ENCODE assay signal across 15 mouse cellular contexts in genomic region chrX:87655644-87656043, GRCm38 (mm10).
A peak's percentile ranks its signal among the peaks of the same experiment; 100 is the strongest.
DNase-seq lines count a peak whose midpoint lies in the region; ATAC-seq and TF ChIP-seq lines count a peak whose summit lies in the region.
"Had no signal": no experiment of that assay in that cellular context is flagged by ENCODE, and none has a peak within 500 bp of the region (broad histone marks: within the 10 kb centered on the region; RNA-seq: fewer than 3 reads in every experiment).

No protein-coding gene starts in this region.

- no peaks in the 10 kb centered on the region for H3K27me3 ChIP-seq in hindbrain, postnatal 0 days (ENCODE audit: insufficient read depth, low read length)
- no peaks in the 10 kb centered on the region for H3K27me3 ChIP-seq in hindbrain, embryonic 12.5 days
- no peaks in the 10 kb centered on the region for H3K27me3 ChIP-seq in lung, embryonic 14.5 days (ENCODE audit: insufficient read depth, low read length)
- H3K27me3 ChIP-seq in Patski: peaks cover 75% of the 10 kb centered on the region
- no peaks in the 10 kb centered on the region for H3K27me3 ChIP-seq in embryonic facial prominence, embryonic 14.5 days (replicated peaks; ENCODE audit: control insufficient read depth, insufficient read depth, low read length)
- H3K27me3 ChIP-seq: neural tube, embryonic 13.5 days; stomach, embryonic 15.5 days had no signal

- in situ Hi-C loops in Patski (cut with MboI; ENCODE audit: low pct_unique_long_range_greater_than_20kb): no loop called here

- CTCF ChIA-PET in Patski (lab: Charles Lee): interaction anchor here (0.9 kb wide), 1 partner anchor 16 kb away, joined by 3 read pairs; no protein-coding TSS in a partner anchor

- H3K27ac ChIP-seq in hindbrain, postnatal 0 days: no peak overlapping the region
- no peak overlapping the region for H3K27ac ChIP-seq in hindbrain, embryonic 12.5 days
- H3K27ac ChIP-seq in lung, embryonic 14.5 days (ENCODE audit: low read depth): no peak overlapping the region
- H3K27ac ChIP-seq in embryonic facial prominence, embryonic 14.5 days (replicated peaks; ENCODE audit: low read depth, low read length): no peak overlapping the region
- H3K27ac ChIP-seq: liver, embryonic 14.5 days; neural tube, embryonic 13.5 days; stomach, embryonic 15.5 days had no signal

- no peak overlapping the region for H3K4me3 ChIP-seq in hindbrain, postnatal 0 days (ENCODE audit: low read length)
- H3K4me3 ChIP-seq in hindbrain, embryonic 12.5 days: no peak overlapping the region
- no peak overlapping the region for H3K4me3 ChIP-seq in lung, embryonic 14.5 days (ENCODE audit: low read depth, low read length)
- no peak overlapping the region for H3K4me3 ChIP-seq in embryonic facial prominence, embryonic 14.5 days (ENCODE audit: low read depth, low read length)
- H3K4me3 ChIP-seq: neural tube, embryonic 13.5 days; stomach, embryonic 15.5 days had no signal

- H3K36me3 ChIP-seq in hindbrain, postnatal 0 days (ENCODE audit: insufficient read depth, low read length): no peaks in the 10 kb centered on the region
- H3K36me3 ChIP-seq in hindbrain, embryonic 12.5 days: no peaks in the 10 kb centered on the region
- no peaks in the 10 kb centered on the region for H3K36me3 ChIP-seq in lung, embryonic 14.5 days (ENCODE audit: insufficient read depth)
- no peaks in the 10 kb centered on the region for H3K36me3 ChIP-seq in embryonic facial prominence, embryonic 14.5 days (ENCODE audit: control insufficient read depth, insufficient read depth, low read length)
- H3K36me3 ChIP-seq: neural tube, embryonic 13.5 days; stomach, embryonic 15.5 days had no signal

- H3K4me1 ChIP-seq in hindbrain, postnatal 0 days (ENCODE audit: insufficient read depth, low read length): no peaks in the 10 kb centered on the region
- H3K4me1 ChIP-seq in hindbrain, embryonic 12.5 days: no peaks in the 10 kb centered on the region
- H3K4me1 ChIP-seq in lung, embryonic 14.5 days (ENCODE audit: insufficient read depth): no peaks in the 10 kb centered on the region
- H3K4me1 ChIP-seq in embryonic facial prominence, embryonic 14.5 days (ENCODE audit: control insufficient read depth, insufficient read depth, low read length): no peaks in the 10 kb centered on the region
- H3K4me1 ChIP-seq: neural tube, embryonic 13.5 days; stomach, embryonic 15.5 days had no signal

- WGBS in hindbrain, postnatal 0 days: 30% methylated on average over 2 of the region's 2 CpGs
- 39% methylated on average over 2 of the region's 2 CpGs for WGBS in hindbrain, embryonic 12.5 days
- 27% methylated on average over 2 of the region's 2 CpGs for WGBS in lung, embryonic 14.5 days
- 31% methylated on average over 2 of the region's 2 CpGs for WGBS in embryonic facial prominence, embryonic 14.5 days

- no peaks in the 10 kb centered on the region for H3K9me3 ChIP-seq in hindbrain, postnatal 0 days (ENCODE audit: low read length)
- H3K9me3 ChIP-seq in hindbrain, embryonic 12.5 days (replicated peaks): no peaks in the 10 kb centered on the region
- H3K9me3 ChIP-seq in lung, embryonic 14.5 days (ENCODE audit: low read depth, low read length): no peaks in the 10 kb centered on the region
- no peaks in the 10 kb centered on the region for H3K9me3 ChIP-seq in embryonic facial prominence, embryonic 14.5 days (ENCODE audit: control insufficient read depth, low read length)
- H3K9me3 ChIP-seq: neural tube, embryonic 13.5 days; stomach, embryonic 15.5 days had no signal

- no peak for ATAC-seq in hindbrain, postnatal 0 days
- ATAC-seq in hindbrain, embryonic 12.5 days (ENCODE audit: low FRiP score): no peak
- no peak for ATAC-seq in lung, embryonic 14.5 days (ENCODE audit: insufficient read depth)
- ATAC-seq in Patski: no peak
- no peak for ATAC-seq in embryonic facial prominence, embryonic 14.5 days (ENCODE audit: low read depth)
- ATAC-seq: intestine, embryonic 16.5 days had no signal

- POLR2A ChIA-PET in Patski (lab: Charles Lee): no interaction called here

- DNase-seq in hindbrain, postnatal 0 days (ENCODE audit: low spot score): peak; percentile 13
- peak; percentile 33 for DNase-seq in lung, embryonic 14.5 days
- DNase-seq in lung, postnatal 25 days (ENCODE audit: low spot score): no peak
- DNase-seq in Patski (ENCODE audit: low read depth, low spot score): no peak
- peak; percentile 9 for DNase-seq in embryonic facial prominence, embryonic 14.5 days (ENCODE audit: low spot score)
- DNase-seq in natural killer cell, adult 2 months (ENCODE audit: low spot score in 2 of 2): no peak
- DNase-seq: adrenal gland, postnatal 36 days; cerebellum, adult 9-11 months; gastrocnemius, postnatal 25 days; right cerebral cortex, postnatal 25 days had no signal

- H3K9ac ChIP-seq in hindbrain, postnatal 0 days (replicated peaks; ENCODE audit: low read length): no peak overlapping the region
- H3K9ac ChIP-seq in hindbrain, embryonic 12.5 days: no peak overlapping the region
- no peak overlapping the region for H3K9ac ChIP-seq in lung, embryonic 14.5 days
- H3K9ac ChIP-seq in embryonic facial prominence, embryonic 14.5 days (ENCODE audit: low read depth, low read length): no peak overlapping the region
- H3K9ac ChIP-seq: liver, embryonic 14.5 days; neural tube, embryonic 13.5 days; stomach, embryonic 15.5 days had no signal

- peak; percentile 44 for TF ChIP-seq CTCF in hindbrain, postnatal 0 days (IDR thresholded peaks at IDR 0.05; ENCODE audit: low read depth)
- peak; percentile 19; the same call in 1 of the 2 replicates for TF ChIP-seq CTCF in lung, embryonic 14.5 days (IDR thresholded peaks at IDR 0.05; ENCODE audit: low read depth)
- peak; percentile 44 for TF ChIP-seq CTCF in Patski (IDR thresholded peaks at IDR 0.05)

- no peak overlapping the region for H3K4me2 ChIP-seq in hindbrain, postnatal 0 days (ENCODE audit: low read depth, low read length)
- no peak overlapping the region for H3K4me2 ChIP-seq in hindbrain, embryonic 12.5 days (replicated peaks)
- H3K4me2 ChIP-seq in lung, embryonic 14.5 days: no peak overlapping the region
- no peak overlapping the region for H3K4me2 ChIP-seq in embryonic facial prominence, embryonic 14.5 days (ENCODE audit: low read depth, low read length)
- H3K4me2 ChIP-seq: neural tube, embryonic 13.5 days; stomach, embryonic 15.5 days had no signal

Comparison
In these comparisons a context has a peak if more than half of its experiments do, and no peak if none do; other contexts are left out.
1. DNase-seq: peak in hindbrain, postnatal 0 days (single experiment), lung, embryonic 14.5 days (single experiment) and embryonic facial prominence, embryonic 14.5 days (single experiment); none in lung, postnatal 25 days (single experiment), Patski (single experiment) and natural killer cell, adult 2 months (0 of 2).
2. Peak in every context shown above with its lines, with median percentiles within 50 percentile points of each other: CTCF ChIP-seq.